Mouse (Mus musculus): Measurements from ENCODE around the gene Ccdc78. TPM values are rescaled to one million over a fixed set of nuclear protein-coding genes. Genes with fewer than 3 reads are reported as not detected.
A peak's percentile ranks its signal among the peaks of the same experiment; 100 is the strongest.
"Not testable (repeated sequence)": the region's sequence is repeated elsewhere in the genome, so short reads cannot be mapped to it uniquely, and the experiment has no call there.

Gene Ccdc78
- polyA plus RNA-seq (2015; fragmentation: Nextera tagmentation; extraction: Ambion mirVana), result 0.05 and 0.07 TPM in 2 replicates

DNA sequence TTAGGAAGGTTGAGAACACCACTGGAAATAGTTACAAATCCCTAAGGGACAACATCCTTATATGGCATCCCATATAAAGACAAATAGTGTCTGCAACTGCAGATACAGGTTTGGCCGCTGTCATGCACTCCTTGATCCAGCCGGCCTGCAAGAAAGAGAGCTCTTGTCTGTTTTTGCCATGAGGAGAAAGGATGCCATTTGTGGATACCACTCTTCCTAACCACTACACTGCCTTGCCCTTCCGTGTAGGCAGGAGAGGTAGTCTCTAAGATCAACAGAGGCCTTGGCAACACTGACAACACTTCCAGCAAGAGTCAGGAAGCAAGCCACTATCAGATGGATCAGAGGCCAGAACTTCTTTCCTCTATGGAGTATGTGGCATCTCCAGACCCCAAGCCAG lies at the start of gene Ccdc78:
TSS of gene Ccdc78 (plus strand) at position 301 of the 400 bp plus-strand sequence.
- Histone ChIP-seq H3K27ac (peak within 1 kb of the TSS; percentile 15), H3K27me3 (no peaks in the 10 kb centered on the region), H3K9me3 (replicated peaks) (no peaks in the 10 kb centered on the region), H3K4me3 (replicated peaks) (peak within 1 kb of the TSS; percentile 69), H3K4me2 (peak within 1 kb of the TSS; percentile 80), H3K36me3 (peaks cover 55% of the 10 kb centered on the region), H3K4me1 (replicated peaks) (peaks cover 31% of the 10 kb centered on the region), H3K9ac (peak within 1 kb of the TSS; percentile 75)
- DNase-seq (no peak), ATAC-seq (ENCODE audit: low read depth) (no peak)
- WGBS (ENCODE audit: insufficient replicate concordance), result 69% methylated on average over 3 of the region's 3 CpGs

DNA sequence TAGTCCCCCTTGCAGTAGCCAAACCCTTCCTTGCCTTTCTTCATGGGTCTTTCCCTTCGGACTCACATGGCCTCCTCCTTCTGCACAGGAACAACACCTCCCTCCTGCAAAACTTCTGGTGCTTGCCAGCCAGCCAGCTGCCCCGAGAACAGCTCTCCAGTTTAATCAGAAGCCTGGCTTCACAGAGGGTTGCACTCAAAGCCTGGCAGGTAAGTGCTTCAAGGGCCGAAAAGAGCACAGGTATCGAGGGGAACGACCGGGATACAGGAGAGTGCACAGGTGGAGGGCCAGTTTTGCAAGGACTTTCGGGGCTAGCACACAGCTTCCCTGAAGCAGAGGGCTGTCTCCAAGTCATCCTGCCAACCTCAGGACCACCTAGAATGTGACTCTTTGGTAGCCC lies 47.5 kb upstream of the Ccdc78 start:
- Histone ChIP-seq H3K9me3 (replicated peaks) (no peaks in the 10 kb centered on the region), H3K36me3 (no peaks in the 10 kb centered on the region), H3K4me3 (replicated peaks) (no peak overlapping the region), H3K4me2 (no peak overlapping the region), H3K4me1 (replicated peaks) (no peaks in the 10 kb centered on the region), H3K9ac (no peak overlapping the region), H3K27ac (no peak overlapping the region), H3K27me3 (0 out of 2 replicates have a peak, but pooled peaks cover 3% of the 10 kb centered on the region)
- DNase-seq, result no peak
- WGBS (ENCODE audit: insufficient replicate concordance), result 58% methylated on average over 7 of the region's 7 CpGs
- ATAC-seq (ENCODE audit: low read depth), result no peak

DNA sequence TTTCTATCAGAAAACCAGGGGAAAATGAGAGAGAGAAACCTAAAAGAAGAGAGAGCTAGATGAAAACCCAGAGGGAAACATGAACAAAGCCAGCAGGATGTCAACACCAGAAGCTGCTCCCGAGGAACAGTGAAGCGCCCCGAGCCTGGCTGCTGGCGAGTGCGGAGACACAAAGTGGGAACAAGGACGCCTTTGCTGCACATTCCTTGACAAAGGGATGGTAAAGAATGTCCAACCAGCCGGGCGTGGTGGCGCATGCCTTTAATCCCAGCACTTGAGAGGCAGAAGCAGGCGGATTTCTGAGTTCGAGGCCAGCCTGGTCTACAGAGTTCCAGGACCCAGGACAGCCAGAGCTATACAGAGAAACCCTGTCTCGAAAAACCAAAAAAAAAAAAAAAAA lies 44.9 kb upstream of the Ccdc78 start:
- not testable (repeated sequence) for H3K27ac ChIP-seq, H3K36me3 ChIP-seq
- WGBS (ENCODE audit: insufficient replicate concordance), result 54% methylated on average over 12 of the region's 12 CpGs

DNA sequence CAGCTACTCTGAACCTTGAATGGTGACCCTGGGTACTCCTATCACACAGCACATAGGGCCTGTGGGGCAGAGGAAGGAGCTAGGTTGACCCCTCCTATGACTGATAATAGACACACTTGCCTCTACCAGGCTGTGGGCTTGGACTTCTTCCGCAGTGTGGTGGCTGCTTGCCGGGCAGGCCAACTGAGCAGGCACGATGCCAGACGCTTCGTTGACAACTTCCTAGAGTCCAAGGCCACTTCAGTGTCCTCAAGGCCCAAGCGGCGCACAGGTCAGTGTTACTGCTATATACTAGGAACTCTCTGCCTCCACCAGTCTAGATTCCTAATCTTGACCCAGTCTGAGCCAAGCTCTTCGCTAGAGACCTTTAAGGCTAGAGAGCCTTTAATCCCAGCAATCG lies 42.5 kb upstream of the Ccdc78 start:
- Histone ChIP-seq H3K4me1 (replicated peaks) (no peaks in the 10 kb centered on the region), H3K27ac (no peak overlapping the region), H3K4me2 (no peak overlapping the region), H3K9me3 (replicated peaks) (no peaks in the 10 kb centered on the region), H3K4me3 (replicated peaks) (no peak overlapping the region), H3K9ac (no peak overlapping the region), H3K36me3 (no peaks in the 10 kb centered on the region), H3K27me3 (no peaks in the 10 kb centered on the region)
- 79% methylated on average over 9 of the region's 9 CpGs for WGBS (ENCODE audit: insufficient replicate concordance)
- DNase-seq (no peak), ATAC-seq (ENCODE audit: low read depth) (no peak)

More for the DNA sequence above, 44.9 kb upstream of the Ccdc78 start:
- not testable (repeated sequence) for H3K4me3 ChIP-seq (replicated peaks); ATAC-seq (ENCODE audit: low read depth); H3K9ac ChIP-seq; H3K9me3 ChIP-seq (replicated peaks); H3K27me3 ChIP-seq; H3K4me1 ChIP-seq (replicated peaks); DNase-seq; H3K4me2 ChIP-seq

DNA sequence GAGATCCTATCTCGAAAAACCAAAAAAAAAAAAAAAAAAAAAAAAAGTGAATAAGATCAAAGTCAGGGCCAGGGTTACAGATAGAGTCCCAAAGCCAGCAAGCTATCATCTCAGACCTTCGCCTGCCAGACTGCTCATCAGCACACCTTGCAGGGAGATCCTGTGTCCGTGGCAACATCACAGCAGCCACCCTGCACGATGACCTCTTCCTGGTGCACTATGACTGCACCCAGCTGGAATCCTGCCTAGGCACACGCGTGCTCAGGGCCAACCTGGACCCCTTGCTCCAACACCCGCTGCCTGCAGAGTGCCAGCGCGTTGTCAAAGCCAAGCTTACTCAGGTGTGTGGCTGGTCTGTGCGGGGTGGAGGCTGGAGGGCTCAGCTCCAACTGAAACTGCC lies 42.1 kb upstream of the Ccdc78 start:
- Histone ChIP-seq H3K4me1 (replicated peaks) (no peaks in the 10 kb centered on the region), H3K4me3 (replicated peaks) (no peak overlapping the region), H3K4me2 (no peak overlapping the region), H3K27me3 (0 out of 2 replicates have a peak, but pooled peaks cover 1% of the 10 kb centered on the region), H3K36me3 (no peaks in the 10 kb centered on the region), H3K27ac (no peak overlapping the region), H3K9ac (no peak overlapping the region), H3K9me3 (replicated peaks) (no peaks in the 10 kb centered on the region)
- ATAC-seq (ENCODE audit: low read depth), result no peak
- 50% methylated on average over 10 of the region's 10 CpGs for WGBS (ENCODE audit: insufficient replicate concordance)
- no peak for DNase-seq

DNA sequence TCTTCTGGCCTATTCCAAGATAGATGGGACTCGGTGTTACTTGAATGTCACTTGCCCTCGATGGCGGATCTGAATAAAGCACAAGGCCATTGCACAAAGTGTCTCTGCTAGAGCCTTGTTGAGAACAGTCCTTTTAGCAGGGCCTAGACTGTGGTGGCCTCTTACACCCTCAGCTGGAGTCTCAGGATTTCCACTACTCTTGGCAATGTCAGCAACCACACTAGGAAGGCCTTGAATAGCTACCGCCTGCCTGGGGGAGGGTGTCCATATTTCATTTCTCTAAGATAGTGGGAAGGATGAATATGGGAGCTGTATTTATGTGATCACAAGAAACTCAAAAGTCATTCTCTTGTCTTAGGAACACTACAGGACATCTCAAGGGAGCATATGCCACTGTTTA lies 38.1 kb upstream of the Ccdc78 start:
- H3K9ac ChIP-seq, result no peak overlapping the region
- H3K27me3 ChIP-seq, result 0 out of 2 replicates have a peak, but pooled peaks cover 3% of the 10 kb centered on the region
- 75% methylated on average over 4 of the region's 4 CpGs for WGBS (ENCODE audit: insufficient replicate concordance)
- no peaks in the 10 kb centered on the region for H3K4me1 ChIP-seq (replicated peaks)
- no peak overlapping the region for H3K4me3 ChIP-seq (replicated peaks)
- H3K4me2 ChIP-seq, result no peak overlapping the region
- H3K27ac ChIP-seq, result no peak overlapping the region
- no peak for DNase-seq
- H3K36me3 ChIP-seq, result no peaks in the 10 kb centered on the region
- no peaks in the 10 kb centered on the region for H3K9me3 ChIP-seq (replicated peaks)
- no peak for ATAC-seq (ENCODE audit: low read depth)

DNA sequence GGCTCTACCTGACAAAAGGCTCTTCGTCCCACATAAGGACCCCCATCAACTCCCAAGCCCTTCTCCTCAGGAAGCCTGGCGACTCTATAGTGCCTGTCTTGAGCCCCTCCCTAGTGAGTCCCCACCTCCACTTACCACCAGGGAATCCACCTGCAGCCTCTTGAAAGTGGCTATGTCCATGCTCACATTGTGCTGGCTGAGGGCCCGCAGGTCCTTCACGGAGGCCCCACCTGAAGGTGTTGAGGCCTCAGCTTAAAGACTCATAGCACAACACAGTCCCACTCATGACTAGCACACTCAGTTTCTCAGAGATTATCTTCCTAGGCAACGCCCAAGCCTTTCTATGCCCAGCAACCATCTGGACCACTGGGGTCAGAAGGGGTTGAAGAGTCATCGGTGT lies 37.1 kb upstream of the Ccdc78 start:
- no peaks in the 10 kb centered on the region for H3K9me3 ChIP-seq (replicated peaks)
- no peak overlapping the region for H3K4me2 ChIP-seq
- no peak overlapping the region for H3K9ac ChIP-seq
- H3K4me3 ChIP-seq (replicated peaks), result no peak overlapping the region
- H3K4me1 ChIP-seq (replicated peaks), result no peaks in the 10 kb centered on the region
- WGBS (ENCODE audit: insufficient replicate concordance), result 62% methylated on average over 6 of the region's 6 CpGs
- no peak for ATAC-seq (ENCODE audit: low read depth)
- H3K36me3 ChIP-seq, result no peaks in the 10 kb centered on the region
- 0 out of 2 replicates have a peak, but pooled peaks cover 5% of the 10 kb centered on the region for H3K27me3 ChIP-seq
- H3K27ac ChIP-seq, result no peak overlapping the region
- no peak for DNase-seq

DNA sequence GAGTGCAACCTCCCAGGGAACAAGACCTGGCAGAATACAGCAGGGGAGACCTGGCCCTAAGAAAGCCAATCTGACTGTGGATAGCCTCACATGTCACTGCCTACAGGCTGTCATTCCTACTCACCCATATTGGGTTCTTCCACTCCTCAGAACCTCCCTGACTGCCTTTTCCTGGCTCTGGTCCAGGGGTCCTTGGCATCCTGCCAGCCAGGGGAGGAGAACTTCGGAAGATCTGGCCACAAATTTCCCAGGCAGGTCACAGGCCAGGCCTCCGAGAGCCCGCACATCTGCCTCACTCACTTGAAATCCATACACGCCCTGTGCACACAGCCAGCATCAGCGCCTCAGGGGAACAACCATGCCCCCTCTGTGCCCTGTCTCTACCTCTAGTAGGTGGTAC lies 34.9 kb upstream of the Ccdc78 start:
- no peak overlapping the region for H3K9ac ChIP-seq
- 50% methylated on average over 5 of the region's 5 CpGs for whole genome bisulfite sequencing (ENCODE audit: insufficient replicate concordance)

DNA sequence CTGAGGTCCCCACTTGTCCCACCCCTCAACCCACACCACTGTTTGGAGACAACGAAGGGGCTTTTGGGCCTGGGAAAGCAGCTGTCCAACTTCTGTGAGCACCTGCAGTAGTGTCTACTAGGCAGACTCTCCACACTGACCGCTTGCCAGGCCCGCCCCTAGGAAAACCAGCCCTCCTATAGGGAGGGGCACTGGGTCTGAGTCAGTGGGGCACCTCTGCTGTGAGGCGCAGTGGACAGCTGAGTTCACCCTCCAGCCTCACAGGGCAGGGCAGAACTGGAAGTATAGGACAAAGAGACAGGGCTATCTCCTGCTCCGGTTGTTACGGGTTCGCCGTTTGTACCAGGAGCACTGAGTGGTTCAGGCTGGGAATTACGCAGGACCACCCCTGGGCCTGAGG lies 32.1 kb upstream of the Ccdc78 start, which contains the start of gene Msln:
TSS of gene Msln (minus strand) at position 138 of the 400 bp plus-strand sequence.
- ATAC-seq (ENCODE audit: low read depth) (no peak), DNase-seq (no peak)
- H3K9me3 ChIP-seq (replicated peaks), result no peaks in the 10 kb centered on the region
- H3K4me3 ChIP-seq (replicated peaks), result no peak within 1 kb of the TSS
- no peak within 1 kb of the TSS for H3K4me2 ChIP-seq
- H3K27me3 ChIP-seq, result 0 out of 2 replicates have a peak, but pooled peaks cover 5% of the 10 kb centered on the region
- no peak within 1 kb of the TSS for H3K27ac ChIP-seq
- no peak within 1 kb of the TSS for H3K9ac ChIP-seq
- H3K4me1 ChIP-seq (replicated peaks), result no peaks in the 10 kb centered on the region
- WGBS (ENCODE audit: insufficient replicate concordance), result 72% methylated on average over 9 of the region's 9 CpGs
- no peaks in the 10 kb centered on the region for H3K36me3 ChIP-seq

More for the DNA sequence above, 34.9 kb upstream of the Ccdc78 start:
- no peak overlapping the region for H3K4me3 ChIP-seq (replicated peaks)
- H3K4me2 ChIP-seq, result no peak overlapping the region
- ATAC-seq (ENCODE audit: low read depth) (no peak), DNase-seq (no peak)
- H3K9me3 ChIP-seq (replicated peaks), result no peaks in the 10 kb centered on the region
- no peaks in the 10 kb centered on the region for H3K36me3 ChIP-seq
- H3K27me3 ChIP-seq, result 0 out of 2 replicates have a peak, but pooled peaks cover 5% of the 10 kb centered on the region
- no peaks in the 10 kb centered on the region for H3K4me1 ChIP-seq (replicated peaks)
- no peak overlapping the region for H3K27ac ChIP-seq

DNA sequence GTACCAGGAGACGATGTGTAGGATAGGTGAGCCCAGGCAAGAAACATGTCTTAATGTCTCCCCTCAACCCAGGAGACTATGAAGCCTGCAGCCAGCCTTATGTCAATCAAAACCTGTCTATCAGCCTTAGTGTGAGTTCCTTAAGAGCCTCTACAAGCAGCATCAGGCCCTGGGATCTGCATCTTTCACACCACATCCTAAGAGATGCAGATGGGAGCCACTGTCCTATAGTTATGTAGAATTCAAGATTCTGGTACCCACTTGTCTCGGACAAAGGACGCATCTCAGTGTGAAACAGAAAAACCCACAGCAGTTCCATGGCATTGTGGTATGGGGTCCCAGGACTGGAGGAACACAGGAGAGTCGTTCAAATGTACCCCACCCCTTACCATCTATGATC lies 31.3 kb upstream of the Ccdc78 start:
- Histone ChIP-seq H3K9ac (no peak overlapping the region), H3K4me3 (replicated peaks) (no peak overlapping the region), H3K4me1 (replicated peaks) (no peaks in the 10 kb centered on the region), H3K27me3 (0 out of 2 replicates have a peak, but pooled peaks cover 3% of the 10 kb centered on the region), H3K36me3 (no peaks in the 10 kb centered on the region), H3K9me3 (replicated peaks) (no peaks in the 10 kb centered on the region), H3K4me2 (no peak overlapping the region), H3K27ac (no peak overlapping the region)
- no peak for ATAC-seq (ENCODE audit: low read depth)
- no peak for DNase-seq
- 57% methylated on average over 4 of the region's 4 CpGs for WGBS (ENCODE audit: insufficient replicate concordance)

DNA sequence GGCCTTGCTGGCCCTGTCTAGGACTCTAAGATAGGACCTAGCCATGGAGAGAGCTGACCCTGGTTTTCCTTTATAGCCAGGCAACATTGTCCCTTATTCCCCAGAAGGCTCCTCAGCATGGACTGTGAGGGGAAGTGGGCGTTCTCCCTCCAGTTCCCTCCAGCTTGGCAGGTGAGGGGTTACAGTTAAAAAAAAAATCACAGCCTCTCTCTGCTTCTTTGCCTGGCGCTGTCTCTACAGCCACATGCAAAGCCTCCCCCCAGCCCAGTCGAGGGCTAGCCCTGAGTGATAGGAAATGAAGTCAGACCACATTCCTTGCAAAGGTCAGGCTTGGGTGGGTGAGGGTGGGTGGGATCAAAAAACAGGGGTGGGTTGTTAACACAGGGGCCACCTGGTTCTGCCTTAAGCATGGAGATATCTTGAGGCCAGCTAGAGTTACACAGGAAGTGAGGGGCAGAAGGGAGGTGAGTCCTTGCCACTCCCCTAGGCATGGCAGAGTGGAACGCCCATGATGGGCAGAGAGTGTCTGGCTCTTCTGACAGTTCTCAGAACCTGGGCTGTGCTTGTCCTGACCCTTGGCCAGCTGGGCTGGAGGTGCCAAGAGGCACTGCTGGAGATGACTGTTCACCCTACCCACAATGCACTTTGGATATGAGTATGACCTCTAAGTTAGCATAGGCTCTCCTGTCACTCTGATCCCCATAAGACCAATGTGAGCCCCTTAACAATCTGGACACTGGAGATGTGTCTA lies 30.6 kb upstream of the Ccdc78 start:
- DNase-seq (no peak), ATAC-seq (ENCODE audit: low read depth) (no peak)
- Histone ChIP-seq H3K27me3 (0 out of 2 replicates have a peak, but pooled peaks cover 3% of the 10 kb centered on the region), H3K4me2 (no peak overlapping the region), H3K9me3 (replicated peaks) (no peaks in the 10 kb centered on the region), H3K4me3 (replicated peaks) (no peak overlapping the region), H3K27ac (no peak overlapping the region), H3K9ac (no peak overlapping the region), H3K4me1 (replicated peaks) (no peaks in the 10 kb centered on the region), H3K36me3 (no peaks in the 10 kb centered on the region)
- 22% methylated on average over 4 of the region's 4 CpGs for WGBS (ENCODE audit: insufficient replicate concordance)

Measured in liver, embryonic 13.5 days (tissue).